Mouse (Mus musculus): ENCODE measurements around the gene Pax5. TPM values are rescaled to one million over a fixed set of nuclear protein-coding genes. Genes with fewer than 3 reads are reported as not detected.

Gene Pax5
- polyA plus RNA-seq, 2 experiments from 2014 or later = 0.38 to 3.2 TPM

Other genes starting within 250 kb of the Pax5 start
- 100 to 1,000 TPM; 115 to 144 TPM for gene Zcchc7, start 45.4 kb upstream of the Pax5 start, polyA plus RNA-seq (2017; shearing (Covaris generic))